Mouse (Mus musculus): ENCODE data around the gene Polr2i. TPM values are rescaled to one million over a fixed set of nuclear protein-coding genes. Genes with fewer than 3 reads are reported as not detected.
"Not testable (repeated sequence)": the region's sequence is repeated elsewhere in the genome, so short reads cannot be mapped to it uniquely, and the experiment has no call there.

Polr2i gene
- polyA plus RNA-seq, 1 experiment from 2014 or later: 144 TPM

GRCm38 (mm10) chr7:30235091-30235490 lies 3.3 kb downstream of the Polr2i start:
- WGBS: 82% methylated on average over 8 of the region's 8 CpGs
- no peak for TF ChIP-seq CTCF (IDR thresholded peaks at IDR 0.05)
- no peak for TF ChIP-seq EP300 (IDR thresholded peaks at IDR 0.05)
- H3K9me3 ChIP-seq (ENCODE audit: low read length): no peaks in the 10 kb centered on the region
- peaks cover 5% of the 10 kb centered on the region; the same call in 1 of the 2 replicates for H3K4me1 ChIP-seq (ENCODE audit: insufficient read depth, low read depth, low read length)
- no peaks in the 10 kb centered on the region for H3K36me3 ChIP-seq (ENCODE audit: insufficient read depth, low read length)
- H3K27me3 ChIP-seq (replicated peaks; ENCODE audit: insufficient read depth, low read length): no peaks in the 10 kb centered on the region
- H3K9ac ChIP-seq (replicated peaks; ENCODE audit: low read depth): no peak overlapping the region
- no peak overlapping the region for H3K4me3 ChIP-seq (ENCODE audit: low read depth, low read length)
- DNase-seq (ENCODE audit: low spot score) (no peak), ATAC-seq (no peak)
- H3K27ac ChIP-seq (ENCODE audit: low read length): no peak overlapping the region
- no peak overlapping the region for H3K4me2 ChIP-seq (replicated peaks; ENCODE audit: low read depth, low read length)

DNA sequence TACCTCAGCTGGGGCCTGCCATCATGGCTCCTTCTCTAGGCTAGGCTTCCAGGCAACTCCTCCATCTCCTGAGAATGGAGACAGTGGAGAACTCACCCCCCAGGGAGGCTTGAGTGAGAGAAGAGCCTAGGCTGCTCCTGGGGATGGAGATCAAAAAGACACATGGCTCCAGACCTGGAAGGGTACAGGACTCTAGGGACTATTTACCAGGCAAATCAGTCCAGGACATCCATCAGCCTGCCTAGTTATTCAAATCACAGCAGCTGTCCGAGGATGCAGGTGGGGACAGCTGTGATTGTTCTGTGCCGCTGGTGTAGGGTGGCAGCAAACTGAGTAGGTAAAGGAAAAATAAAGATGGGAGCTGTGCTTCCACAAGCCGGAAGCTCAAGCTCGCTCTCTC lies 3.9 kb downstream of the Polr2i start, which contains the start of gene Ovol3:
Gene Ovol3 (minus strand): TSS at position 101 of the 400 bp plus-strand sequence.
- WGBS: 78% methylated on average over 4 of the region's 4 CpGs
- peaks cover 3% of the 10 kb centered on the region; the same call in 1 of the 2 replicates for H3K36me3 ChIP-seq (ENCODE audit: insufficient read depth, low read length)
- no peak for ATAC-seq
- H3K4me2 ChIP-seq (replicated peaks; ENCODE audit: low read depth, low read length): no peak within 1 kb of the TSS
- H3K4me3 ChIP-seq (ENCODE audit: low read depth, low read length): no peak within 1 kb of the TSS
- no peaks in the 10 kb centered on the region for H3K27me3 ChIP-seq (replicated peaks; ENCODE audit: insufficient read depth, low read length)
- H3K27ac ChIP-seq (ENCODE audit: low read length): no peak within 1 kb of the TSS
- H3K9me3 ChIP-seq (ENCODE audit: low read length): no peaks in the 10 kb centered on the region
- TF ChIP-seq EP300 (IDR thresholded peaks at IDR 0.05) (no peak), CTCF (IDR thresholded peaks at IDR 0.05) (no peak)
- H3K9ac ChIP-seq (replicated peaks; ENCODE audit: low read depth): no peak within 1 kb of the TSS
- no peak for DNase-seq (ENCODE audit: low spot score)
- H3K4me1 ChIP-seq (ENCODE audit: insufficient read depth, low read depth, low read length): peaks cover 5% of the 10 kb centered on the region; the same call in 1 of the 2 replicates

- not testable (repeated sequence) for H3K4me2 ChIP-seq (replicated peaks; ENCODE audit: low read depth, low read length); H3K4me3 ChIP-seq (ENCODE audit: low read depth, low read length); H3K4me1 ChIP-seq (ENCODE audit: insufficient read depth, low read depth, low read length); DNase-seq (ENCODE audit: low spot score); H3K27ac ChIP-seq (ENCODE audit: low read length); ATAC-seq; H3K36me3 ChIP-seq (ENCODE audit: insufficient read depth, low read length); H3K9ac ChIP-seq (replicated peaks; ENCODE audit: low read depth); H3K9me3 ChIP-seq (ENCODE audit: low read length); H3K27me3 ChIP-seq (replicated peaks; ENCODE audit: insufficient read depth, low read length)
- 89% methylated on average over 3 of the region's 3 CpGs for WGBS
Measured at GRCm38 (mm10) chr7:30237374-30237773, 5.6 kb downstream of the Polr2i start.

- DNase-seq (ENCODE audit: low spot score) (peak; percentile 81), ATAC-seq (peak; percentile 93)
- TF ChIP-seq EP300 (IDR thresholded peaks at IDR 0.05) (no peak), CTCF (IDR thresholded peaks at IDR 0.05) (no peak)
- no peaks in the 10 kb centered on the region for H3K9me3 ChIP-seq (ENCODE audit: low read length)
- no peaks in the 10 kb centered on the region for H3K4me1 ChIP-seq (ENCODE audit: insufficient read depth, low read depth, low read length)
- H3K27me3 ChIP-seq (replicated peaks; ENCODE audit: insufficient read depth, low read length): no peaks in the 10 kb centered on the region
- H3K4me2 ChIP-seq (replicated peaks; ENCODE audit: low read depth, low read length): no peak overlapping the region
- no peak overlapping the region for H3K4me3 ChIP-seq (ENCODE audit: low read depth, low read length)
- H3K27ac ChIP-seq (ENCODE audit: low read length): peak overlapping the region; percentile 27; the same call in 1 of the 2 replicates
- WGBS: 74% methylated on average over 12 of the region's 12 CpGs
- H3K36me3 ChIP-seq (ENCODE audit: insufficient read depth, low read length): 0 out of 2 replicates have a peak, but pooled peaks cover 4% of the 10 kb centered on the region
- no peak overlapping the region for H3K9ac ChIP-seq (replicated peaks; ENCODE audit: low read depth)
Measured at GRCm38 (mm10) chr7:30251956-30252954, 20.5 kb downstream of the Polr2i start.

DNA sequence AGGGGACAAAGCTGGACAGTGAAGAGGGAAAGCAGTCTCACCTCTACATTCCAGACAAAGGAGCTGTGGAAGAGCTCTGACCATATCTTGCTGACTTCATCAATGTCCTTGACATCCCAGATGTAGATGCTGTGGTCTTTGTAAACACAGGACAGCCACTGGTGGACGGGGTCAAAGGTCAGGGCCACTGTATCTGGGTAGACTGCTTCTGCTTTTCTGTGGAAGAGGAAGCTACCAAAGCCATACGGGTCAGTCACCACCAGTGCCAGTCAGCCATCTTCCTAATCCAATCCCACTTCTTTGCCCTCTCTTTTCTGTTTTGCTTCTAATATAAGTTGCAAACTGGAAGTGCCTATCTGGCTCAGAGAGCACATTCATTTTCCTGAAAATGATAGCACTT lies 33.3 kb downstream of the Polr2i start:
- Histone ChIP-seq H3K4me3 (ENCODE audit: low read depth, low read length) (no peak overlapping the region), H3K27me3 (replicated peaks; ENCODE audit: insufficient read depth, low read length) (no peaks in the 10 kb centered on the region), H3K4me2 (replicated peaks; ENCODE audit: low read depth, low read length) (no peak overlapping the region), H3K9me3 (ENCODE audit: low read length) (no peaks in the 10 kb centered on the region), H3K4me1 (ENCODE audit: insufficient read depth, low read depth, low read length) (no peaks in the 10 kb centered on the region), H3K27ac (ENCODE audit: low read length) (no peak overlapping the region), H3K36me3 (ENCODE audit: insufficient read depth, low read length) (no peaks in the 10 kb centered on the region), H3K9ac (replicated peaks; ENCODE audit: low read depth) (no peak overlapping the region)
- no peak for ATAC-seq
- no peak for DNase-seq (ENCODE audit: low spot score)
- 58% methylated on average over 2 of the region's 2 CpGs for WGBS
- TF ChIP-seq CTCF (IDR thresholded peaks at IDR 0.05) (no peak), EP300 (IDR thresholded peaks at IDR 0.05) (no peak)

DNA sequence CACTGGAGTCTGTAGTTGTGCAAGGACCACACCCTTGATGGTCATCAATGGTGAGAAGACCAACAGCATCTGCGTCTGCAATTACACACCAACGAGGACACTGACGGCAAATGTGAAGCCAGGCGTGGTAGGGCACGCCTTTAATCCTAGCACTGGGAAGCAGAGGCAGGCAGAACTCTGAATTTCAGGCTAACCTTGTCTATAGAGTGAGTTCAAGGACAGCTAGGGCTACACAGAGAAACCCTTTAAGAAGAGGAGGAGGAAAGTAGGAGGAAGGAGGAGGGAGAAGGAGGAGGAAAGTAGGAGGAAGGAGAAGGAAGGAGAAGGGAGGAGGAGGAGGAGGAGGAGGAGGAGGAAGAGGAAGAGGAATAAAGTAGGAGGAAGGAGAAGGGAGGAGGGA lies 33.8 kb downstream of the Polr2i start:
- Histone ChIP-seq H3K27me3 (replicated peaks; ENCODE audit: insufficient read depth, low read length) (no peaks in the 10 kb centered on the region), H3K9ac (replicated peaks; ENCODE audit: low read depth) (no peak overlapping the region), H3K9me3 (ENCODE audit: low read length) (no peaks in the 10 kb centered on the region), H3K4me3 (ENCODE audit: low read depth, low read length) (no peak overlapping the region), H3K4me2 (replicated peaks; ENCODE audit: low read depth, low read length) (no peak overlapping the region), H3K27ac (ENCODE audit: low read length) (no peak overlapping the region), H3K4me1 (ENCODE audit: insufficient read depth, low read depth, low read length) (no peaks in the 10 kb centered on the region), H3K36me3 (ENCODE audit: insufficient read depth, low read length) (no peaks in the 10 kb centered on the region)
- no peak for DNase-seq (ENCODE audit: low spot score)
- no peak for ATAC-seq
- 90% methylated on average over 5 of the region's 5 CpGs for WGBS
- no peak for TF ChIP-seq CTCF (IDR thresholded peaks at IDR 0.05)
- no peak for TF ChIP-seq EP300 (IDR thresholded peaks at IDR 0.05)

All from lung, postnatal 0 days (tissue).